In genomic region chrX:134550903-134551302, GRCm38 (mm10) we compare ENCODE assay signal across 8 mouse cellular contexts. TPM values are rescaled to one million over a fixed set of nuclear protein-coding genes. Genes with fewer than 3 reads are reported as not detected.
DNase-seq lines count a peak whose midpoint lies in the region.

No protein-coding gene starts in this region.

- intact Hi-C loops in left cerebral cortex, postnatal 14 days (cut with DNase I) = no loop called here
- intact Hi-C loops in left cerebral cortex, postnatal 36 days (cut with DNase I) = loop anchor here (5.0 kb wide), 1 partner anchor 36 kb away; the partner anchor contains the start of gene Rpl36a

- peak; percentile 4 for DNase-seq in adrenal gland, adult 2 months
- DNase-seq in adrenal gland, adult 8-10 months = no peak
- peak; percentile 54 to 74 for DNase-seq in left cerebral cortex, postnatal 14 days (ENCODE audit: low spot score in 2 of 2)
- no peak for DNase-seq in left cerebral cortex, postnatal 36 days (ENCODE audit: low spot score in 2 of 2)
- peak; percentile 60 for DNase-seq in MEL-GATA-1-ER (ENCODE audit: extremely low read depth, low read depth)
- peak; percentile 85 for DNase-seq in embryo, embryonic 10.5 days (ENCODE audit: low spot score)
- DNase-seq in layer of hippocampus, adult 9-11 months = peak; percentile 17
- peak; percentile 48 for DNase-seq in retina, postnatal 7 days (ENCODE audit: low read depth, low spot score)

RNA-seq across cellular contexts. Expression of gene Timm8a1, which starts 9.2 kb away (rescaled TPM):
- 10 to 100 TPM; 33.2 to 40.3 TPM for total RNA-seq in adrenal gland, adult 2 months (2021)
- polyA plus RNA-seq in adrenal gland, adult 2 months (2012; rRNA removed) = 0.30 and 0.33 TPM in 2 replicates
- total RNA-seq in adrenal gland, adult 8-10 months (2022) = 10 to 100 TPM; 21.2 to 35.3 (median 30.4) TPM
- total RNA-seq in left cerebral cortex, postnatal 14 days (2021) = 10 to 100 TPM; 23.5 to 25.3 TPM
- total RNA-seq in left cerebral cortex, postnatal 36 days (2021) = 10 to 100 TPM; 16.6 to 18.4 TPM

RNA-seq across cellular contexts. Expression of gene Btk, which starts 32.5 kb away (rescaled TPM):
- 1 to 10 TPM; 1.3 to 1.7 TPM for total RNA-seq in adrenal gland, adult 2 months (2021)
- polyA plus RNA-seq in adrenal gland, adult 2 months (2012; rRNA removed) = 0.11 and 0.17 TPM in 2 replicates
- total RNA-seq in adrenal gland, adult 8-10 months (2022) = 1 to 10 TPM; 1.5 to 3.4 (median 1.8) TPM
- total RNA-seq in left cerebral cortex, postnatal 14 days (2021) = 1 to 10 TPM; 1.0 to 1.4 TPM
- total RNA-seq in left cerebral cortex, postnatal 36 days (2021) = 1 to 10 TPM; 1.1 TPM

RNA-seq across cellular contexts. Expression of gene Rpl36a, which starts 34.6 kb away (rescaled TPM):
- 100 to 1,000 TPM; 189 to 235 TPM for total RNA-seq in adrenal gland, adult 2 months (2021)
- 7.7 and 8.0 TPM in 2 replicates for polyA plus RNA-seq in adrenal gland, adult 2 months (2012; rRNA removed)
- total RNA-seq in adrenal gland, adult 8-10 months (2022) = 100 to 1,000 TPM; 153 to 265 (median 202) TPM
- total RNA-seq in left cerebral cortex, postnatal 14 days (2021) = 100 to 1,000 TPM; 118 to 132 TPM
- 100 to 1,000 TPM; 102 to 120 TPM for total RNA-seq in left cerebral cortex, postnatal 36 days (2021)

RNA-seq across cellular contexts. Expression of gene Gla, which starts 50.0 kb away (rescaled TPM):
- total RNA-seq in adrenal gland, adult 2 months (2021) = 10 to 100 TPM; 13.5 to 16.4 TPM
- 0.91 and 1.1 TPM in 2 replicates for polyA plus RNA-seq in adrenal gland, adult 2 months (2012; rRNA removed)
- total RNA-seq in adrenal gland, adult 8-10 months (2022) = 10 to 100 TPM; 13.5 to 20.7 (median 14.0) TPM
- total RNA-seq in left cerebral cortex, postnatal 14 days (2021) = 1 to 10 TPM; 9.0 to 9.9 TPM
- 10 to 100 TPM; 11.0 TPM for total RNA-seq in left cerebral cortex, postnatal 36 days (2021)

RNA-seq across cellular contexts. Expression of gene Hnrnph2, which starts 50.1 kb away (rescaled TPM):
- 100 to 1,000 TPM in 1 of 2 experiments, 10 to 100 TPM in 1; 99.9 to 107 TPM for total RNA-seq in adrenal gland, adult 2 months (2021)
- 2.1 TPM in 2 replicates for polyA plus RNA-seq in adrenal gland, adult 2 months (2012; rRNA removed)
- total RNA-seq in adrenal gland, adult 8-10 months (2022) = 100 to 1,000 TPM in 3 of 4 experiments, 10 to 100 TPM in 1; 97.9 to 112 (median 105) TPM
- total RNA-seq in left cerebral cortex, postnatal 14 days (2021) = 100 to 1,000 TPM; 145 to 146 TPM
- total RNA-seq in left cerebral cortex, postnatal 36 days (2021) = 100 to 1,000 TPM; 154 to 156 TPM

Comparison
In these comparisons a context has a peak if more than half of its experiments do, and no peak if none do; other contexts are left out.
1. DNase-seq: peak in adrenal gland, adult 2 months (single experiment), left cerebral cortex, postnatal 14 days (2 of 2), MEL-GATA-1-ER (single experiment), embryo, embryonic 10.5 days (single experiment), layer of hippocampus, adult 9-11 months (single experiment) and retina, postnatal 7 days (single experiment); none in adrenal gland, adult 8-10 months (single experiment) and left cerebral cortex, postnatal 36 days (0 of 2).